Mouse (Mus musculus) liver, adult 2 months (tissue): ENCODE data around the gene Rbck1. TPM values are rescaled to one million over a fixed set of nuclear protein-coding genes. Genes with fewer than 3 reads are reported as not detected.

Source experiments
- DNase-seq: peaks from one replicate; pipeline ENCODE4 v3.0.0-alpha.2; 2011; ENCODE audit warnings: low read depth, low spot score; ENCODE audit errors: extremely low read depth
- H3K27ac ChIP-seq: fragments of 200-500 bp; replicated peaks from 2 replicates; pipeline ENCODE4 v1.5.1; 2012; ENCODE audit warnings: low read depth, mild to moderate bottlenecking, control low read depth, inconsistent platforms, low read length; ENCODE audit not compliant: insufficient read depth
- H3K27me3 ChIP-seq: fragments of 200-500 bp; 2 replicates; pipeline ENCODE4 v1.6.1; 2012; ENCODE audit warnings: mild to moderate bottlenecking, moderate library complexity, low read length, inconsistent platforms; ENCODE audit not compliant: control insufficient read depth, insufficient read depth
- H3K36me3 ChIP-seq: fragments of 200-500 bp; 2 replicates; pipeline ENCODE4 v1.6.1; 2012; ENCODE audit warnings: low read length, inconsistent platforms; ENCODE audit not compliant: control insufficient read depth, insufficient read depth
- H3K4me1 ChIP-seq: fragments of 200-500 bp; 2 replicates; pipeline ENCODE4 v1.6.1; 2011; ENCODE audit warnings: low read length; ENCODE audit not compliant: control insufficient read depth, insufficient read depth
- H3K4me3 ChIP-seq: fragments of 200-500 bp; 2 replicates; pipeline ENCODE4 v1.5.1; 2011; ENCODE audit warnings: low read depth, mild to moderate bottlenecking, control low read depth, low read length, moderate library complexity; ENCODE audit not compliant: insufficient read depth
- H3K79me2 ChIP-seq: fragments of 200-500 bp; 2 replicates; pipeline ENCODE4 v1.6.1; 2012; ENCODE audit warnings: inconsistent platforms, mild to moderate bottlenecking, low read length, moderate library complexity; ENCODE audit not compliant: control insufficient read depth, insufficient read depth
- H3K9ac ChIP-seq: fragments of 200-500 bp; 2 replicates; pipeline ENCODE4 v1.6.1; 2012; ENCODE audit warnings: low read depth, mild to moderate bottlenecking, control low read depth, inconsistent platforms, low read length
- CTCF ChIP-seq: fragments of 200-500 bp; IDR thresholded peaks from 2 replicates; pipeline ENCODE4 v1.5.1; 2011; ENCODE audit warnings: low read depth, low read length, control low read depth
- POLR2A ChIP-seq: fragments of 200-500 bp; IDR thresholded peaks from 2 replicates; pipeline ENCODE4 v1.6.1; 2011; ENCODE audit warnings: low read length, control low read depth; ENCODE audit not compliant: insufficient read depth; ENCODE audit errors: extremely low read depth
- WGBS: fragments of 180-500 bp; shearing (Covaris S2); methylation state at CpG from one replicate; pipeline ENCODE4 v1.1.7; 2018; 5-methylcytosine and 5-hydroxymethylcytosine counted together
- polyA plus RNA-seq: library from polyadenylated mRNA; depleted of rRNA; stranded (reverse); fragments of >200 nt; gene quantifications from 2 replicates; pipeline ENCODE4 v1.2.3, GENCODE M21; 2012
- total RNA-seq: library from RNA; depleted of rRNA; stranded (reverse); fragments of >200 nt; gene quantifications from 2 replicates; pipeline ENCODE4 v1.2.3, GENCODE M21; 2014

Gene Rbck1
- total and polyA plus RNA-seq, 2 experiments, result 43.4 to 107 TPM

DNA sequence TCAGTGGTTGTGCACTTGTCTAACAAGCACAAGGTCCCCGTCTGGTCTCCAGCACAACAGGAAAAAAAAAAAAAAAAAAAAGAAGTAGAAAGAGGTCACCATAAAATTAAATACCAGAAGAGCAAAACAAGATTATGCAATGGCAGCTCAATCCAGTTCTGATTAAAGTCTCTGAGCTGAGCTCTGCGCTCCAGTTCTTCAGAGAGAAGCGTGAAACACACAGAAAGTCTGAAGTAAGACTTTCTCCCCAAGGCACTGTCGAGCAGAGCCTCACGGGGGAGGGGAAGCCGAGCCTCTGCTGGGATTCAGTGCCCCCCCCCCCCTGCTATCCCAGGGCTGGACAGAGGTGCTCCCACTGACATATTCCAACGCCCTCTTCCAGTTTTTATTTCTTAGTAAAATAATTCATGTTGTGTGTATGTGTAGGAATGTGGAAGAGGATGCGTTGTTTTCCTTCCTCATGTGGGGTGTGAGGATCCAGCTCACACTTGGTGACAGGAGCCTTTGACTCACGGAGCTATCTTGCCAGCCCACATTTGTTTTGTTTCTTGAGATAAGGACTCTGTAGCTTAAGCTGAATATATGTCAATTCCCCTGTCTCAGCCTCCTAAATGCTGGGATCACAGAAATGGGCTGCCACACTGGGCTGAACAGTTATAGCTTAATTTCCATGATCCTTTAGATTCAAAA lies 14.5 kb upstream of the Rbck1 start:
- Histone ChIP-seq H3K4me3 (no peak overlapping the region), H3K9ac (peak overlapping the region; percentile 4; the same call in 1 of the 2 replicates), H3K27me3 (no peaks in the 10 kb centered on the region), H3K79me2 (no peaks in the 10 kb centered on the region), H3K4me1 (peaks cover 12% of the 10 kb centered on the region; the same call in 1 of the 2 replicates), H3K36me3 (no peaks in the 10 kb centered on the region), H3K27ac (peak overlapping the region; percentile 53)
- TF ChIP-seq CTCF (no peak), POLR2A (no peak)
- peak; percentile 74 for DNase-seq
- WGBS, result 41% methylated on average over 9 of the region's 9 CpGs

GRCm38 (mm10) chr2:152345393-152345792 lies 12.9 kb upstream of the Rbck1 start:
- 96% methylated on average over 6 of the region's 6 CpGs for WGBS
- TF ChIP-seq POLR2A (no peak), CTCF (no peak)
- Histone ChIP-seq H3K79me2 (no peaks in the 10 kb centered on the region), H3K4me3 (no peak overlapping the region), H3K27ac (no peak overlapping the region), H3K27me3 (no peaks in the 10 kb centered on the region), H3K9ac (no peak overlapping the region), H3K4me1 (peaks cover 12% of the 10 kb centered on the region; the same call in 1 of the 2 replicates), H3K36me3 (no peaks in the 10 kb centered on the region)
- DNase-seq, result no peak

DNA sequence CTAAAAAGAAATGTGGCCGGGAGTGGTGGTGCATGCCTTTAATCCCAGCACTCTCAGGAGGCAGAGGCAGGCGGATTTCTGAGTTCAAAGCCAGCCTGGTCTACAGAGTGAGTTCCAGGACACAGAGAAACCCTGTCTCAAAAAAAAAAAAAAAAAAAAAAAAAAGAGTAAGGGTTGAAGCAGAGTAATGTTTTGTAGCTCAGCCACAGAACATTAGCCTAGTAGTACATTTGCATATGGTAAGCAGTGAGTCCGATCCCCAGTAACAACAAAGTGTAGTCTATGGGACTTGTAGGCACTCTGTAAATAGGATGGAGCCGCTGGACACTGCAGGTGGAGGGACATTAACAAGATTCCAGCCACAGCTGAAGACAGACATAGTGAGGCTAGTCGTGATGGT lies 12.5 kb upstream of the Rbck1 start:
- TF ChIP-seq CTCF (no peak), POLR2A (no peak)
- Histone ChIP-seq H3K27me3 (no peaks in the 10 kb centered on the region), H3K27ac (no peak overlapping the region), H3K9ac (no peak overlapping the region), H3K4me3 (no peak overlapping the region), H3K79me2 (no peaks in the 10 kb centered on the region), H3K36me3 (no peaks in the 10 kb centered on the region), H3K4me1 (peaks cover 11% of the 10 kb centered on the region; the same call in 1 of the 2 replicates)
- no peak for DNase-seq
- 86% methylated on average over 5 of the region's 5 CpGs for WGBS

- TF ChIP-seq CTCF (no peak), POLR2A (no peak)
- peak; percentile 18 for DNase-seq
- peaks cover 9% of the 10 kb centered on the region; the same call in 1 of the 2 replicates for H3K4me1 ChIP-seq
- H3K27me3 ChIP-seq, result no peaks in the 10 kb centered on the region
- peak overlapping the region; percentile 10 for H3K9ac ChIP-seq
- WGBS, result 17% methylated on average over 10 of the region's 10 CpGs
- H3K79me2 ChIP-seq, result no peaks in the 10 kb centered on the region
- H3K36me3 ChIP-seq, result no peaks in the 10 kb centered on the region
- peak overlapping the region; percentile 5; the same call in 1 of the 2 replicates for H3K27ac ChIP-seq
- H3K4me3 ChIP-seq, result peak overlapping the region; percentile 67
Observed at GRCm38 (mm10) chr2:152344361-152344760, 11.9 kb upstream of the Rbck1 start.

- peak; percentile 83 for TF ChIP-seq CTCF
- TF ChIP-seq POLR2A, result peak; percentile 27; the same call in 1 of the 2 replicates
- peak; percentile 70 for DNase-seq
- peak within 1 kb of the TSS; percentile 91 for H3K9ac ChIP-seq
Observed at GRCm38 (mm10) chr2:152343329-152344213, 11.1 kb upstream of the Rbck1 start, which contains the start of gene Trib3. Trib3 (minus strand) TSS chr2:152344032.

More at GRCm38 (mm10) chr2:152343329-152344213, 11.1 kb upstream of the Rbck1 start, which contains the start of gene Trib3:
- Histone ChIP-seq H3K27ac (peak within 1 kb of the TSS; percentile 60), H3K4me3 (peak within 1 kb of the TSS; percentile 67), H3K27me3 (no peaks in the 10 kb centered on the region), H3K36me3 (no peaks in the 10 kb centered on the region), H3K4me1 (peaks cover 10% of the 10 kb centered on the region; the same call in 1 of the 2 replicates), H3K79me2 (no peaks in the 10 kb centered on the region)
- WGBS, result 1% methylated on average over 51 of the region's 52 CpGs
